Mouse (Mus musculus) MEL (cell line): Measurements from ENCODE around the gene Hoxd4. TPM values are rescaled to one million over a fixed set of nuclear protein-coding genes. Genes with fewer than 3 reads are reported as not detected.

Experiments used
- DNase-seq: peaks from one replicate; pipeline ENCODE4 v3.0.0; 2011; ENCODE audit warnings: low read depth, low spot score
- H3K27ac ChIP-seq: 2 replicates; pipeline ENCODE4 v1.5.1; 2012; ENCODE audit warnings: low read depth, mild to moderate bottlenecking, control low read depth, low read length, moderate library complexity; ENCODE audit not compliant: control insufficient read depth
- H3K27me3 ChIP-seq, 2 experiments: fragments of 150-350 bp in 1 of 2; sonication (generic) in 1 of 2; 2 replicates each; pipeline ENCODE4 v1.6.1; 2012; ENCODE audit warnings: low read length in 2 of 2, mild to moderate bottlenecking in 2 of 2, improper control_type of control experiment in 1 of 2, moderate library complexity in 1 of 2; ENCODE audit not compliant: insufficient read depth in 2 of 2, control insufficient read depth in 1 of 2
- H3K36me3 ChIP-seq, 2 experiments: 2 replicates each; pipeline ENCODE4 v1.6.1; 2012 to 2014; ENCODE audit warnings: low read length in 2 of 2, improper control_type of control experiment in 1 of 2, inconsistent platforms in 1 of 2, mild to moderate bottlenecking in 1 of 2; ENCODE audit not compliant: insufficient read depth in 2 of 2, control insufficient read depth in 1 of 2
- H3K4me1 ChIP-seq, 2 experiments: fragments of 150-350 bp in 1 of 2; sonication (generic) in 1 of 2; 2 replicates each; pipeline ENCODE4 v1.6.1; 2012; ENCODE audit warnings: low read length in 2 of 2, improper control_type of control experiment in 1 of 2, mild to moderate bottlenecking in 1 of 2; ENCODE audit not compliant: insufficient read depth in 2 of 2, control insufficient read depth in 1 of 2
- H3K4me3 ChIP-seq, 2 experiments: fragments of 150-350 bp in 1 of 2; sonication (generic) in 1 of 2; 2 replicates each; pipeline ENCODE4 v1.5.1; 2012; ENCODE audit warnings: low read depth in 2 of 2, low read length in 2 of 2, mild to moderate bottlenecking in 2 of 2, moderate library complexity in 2 of 2, control low read depth in 1 of 2, improper control_type of control experiment in 1 of 2; ENCODE audit not compliant: control insufficient read depth in 1 of 2, insufficient read depth in 1 of 2
- H3K79me2 ChIP-seq: 2 replicates; pipeline ENCODE4 v1.6.1; 2012; ENCODE audit warnings: mild to moderate bottlenecking, low read length, moderate library complexity; ENCODE audit not compliant: control insufficient read depth, poor library complexity, insufficient read depth
- H3K9ac ChIP-seq: 2 replicates; pipeline ENCODE4 v1.6.1; 2012; ENCODE audit warnings: low read depth, mild to moderate bottlenecking, control low read depth, low read length, moderate library complexity; ENCODE audit not compliant: control insufficient read depth, poor library complexity, severe bottlenecking
- H3K9me3 ChIP-seq: fragments of 150-350 bp; sonication (generic); replicated peaks from 2 replicates; pipeline ENCODE4 v1.6.1; 2012; ENCODE audit warnings: mild to moderate bottlenecking, low read length, improper control_type of control experiment, moderate library complexity; ENCODE audit not compliant: insufficient read depth
- BHLHE40 ChIP-seq: IDR thresholded peaks from 2 replicates; pipeline ENCODE4 v1.6.1; 2012; ENCODE audit warnings: low read depth, mild to moderate bottlenecking, inconsistent platforms, low read length, improper control_type of control experiment, borderline replicate concordance
- CHD2 ChIP-seq: IDR thresholded peaks from 2 replicates; pipeline ENCODE4 v1.6.1; 2011; ENCODE audit warnings: low read length, improper control_type of control experiment
- ELF1 ChIP-seq: IDR thresholded peaks from 2 replicates; pipeline ENCODE4 v1.6.1; 2014; ENCODE audit warnings: low read depth, mild to moderate bottlenecking, inconsistent platforms, low read length, improper control_type of control experiment, moderate library complexity
- EP300 ChIP-seq, 2 experiments: IDR thresholded peaks; 2 replicates each; pipeline ENCODE4 v1.6.1; 2011; ENCODE audit warnings: improper control_type of control experiment in 2 of 2, low read length in 2 of 2, low read depth in 1 of 2, mild to moderate bottlenecking in 1 of 2
- ETS1 ChIP-seq: IDR thresholded peaks from 2 replicates; pipeline ENCODE4 v1.6.1; 2012; ENCODE audit warnings: low read depth, mild to moderate bottlenecking, inconsistent platforms, low read length, improper control_type of control experiment, moderate library complexity
- GABPA ChIP-seq: IDR thresholded peaks from 2 replicates; pipeline ENCODE4 v1.6.1; 2012; ENCODE audit warnings: low read depth, mild to moderate bottlenecking, inconsistent platforms, low read length, improper control_type of control experiment, moderate library complexity
- HCFC1 ChIP-seq: IDR thresholded peaks from 2 replicates; pipeline ENCODE4 v1.6.1; 2012; ENCODE audit warnings: low read depth, mild to moderate bottlenecking, inconsistent platforms, low read length, improper control_type of control experiment, moderate library complexity
- JUND ChIP-seq: IDR thresholded peaks from 2 replicates; pipeline ENCODE4 v1.6.1; 2011; ENCODE audit warnings: low read depth, mild to moderate bottlenecking, improper control_type of control experiment, low read length
- KAT2A ChIP-seq: conservative IDR thresholded peaks from 2 replicates; pipeline ENCODE4 v1.6.1; 2012; ENCODE audit warnings: low read depth, low read length, improper control_type of control experiment, inconsistent platforms
- MAX ChIP-seq: IDR thresholded peaks from 2 replicates; pipeline ENCODE4 v1.6.1; 2011; ENCODE audit warnings: low read length, improper control_type of control experiment
- MAZ ChIP-seq: IDR thresholded peaks from 2 replicates; pipeline ENCODE4 v1.6.1; 2012; ENCODE audit warnings: low read depth, mild to moderate bottlenecking, inconsistent platforms, low read length, improper control_type of control experiment
- MXI1 ChIP-seq: IDR thresholded peaks from 2 replicates; pipeline ENCODE4 v1.6.1; 2011; ENCODE audit warnings: mild to moderate bottlenecking, low read depth, low read length, improper control_type of control experiment
- MYC ChIP-seq: IDR thresholded peaks from 2 replicates; pipeline ENCODE4 v1.6.1; 2011; ENCODE audit warnings: low read depth, mild to moderate bottlenecking, low read length, improper control_type of control experiment, moderate library complexity
- NELFE ChIP-seq: IDR thresholded peaks from 2 replicates; pipeline ENCODE4 v1.6.1; 2011; ENCODE audit warnings: low read depth, low read length, improper control_type of control experiment
- POLR2A ChIP-seq, 2 experiments: IDR thresholded peaks; 2 replicates each; pipeline ENCODE4 v1.6.1; 2011 to 2012; ENCODE audit warnings: low read length in 2 of 2, mild to moderate bottlenecking in 2 of 2, control low read depth in 1 of 2, improper control_type of control experiment in 1 of 2, low read depth in 1 of 2, moderate library complexity in 1 of 2; ENCODE audit not compliant: control insufficient read depth in 1 of 2, insufficient read depth in 1 of 2, poor library complexity in 1 of 2
- POLR2AphosphoS2 ChIP-seq: IDR thresholded peaks from 2 replicates; pipeline ENCODE4 v1.6.1; 2011; ENCODE audit warnings: low read length, improper control_type of control experiment
- POLR2AphosphoS5 ChIP-seq: IDR thresholded peaks from 2 replicates; pipeline ENCODE4 v1.6.1; 2012; ENCODE audit warnings: low read depth, borderline replicate concordance, mild to moderate bottlenecking, inconsistent platforms, low read length, moderate library complexity, mixed read lengths
- RAD21 ChIP-seq: IDR thresholded peaks from 2 replicates; pipeline ENCODE4 v1.6.1; 2011; ENCODE audit warnings: mild to moderate bottlenecking, low read depth, low read length, improper control_type of control experiment
- SMC3 ChIP-seq: IDR thresholded peaks from 2 replicates; pipeline ENCODE4 v1.6.1; 2011; ENCODE audit warnings: low read depth, low read length, improper control_type of control experiment
- TAL1 ChIP-seq: IDR thresholded peaks from 2 replicates; pipeline ENCODE4 v1.6.1; 2012; ENCODE audit warnings: mild to moderate bottlenecking, inconsistent platforms, low read length, moderate library complexity, mixed read lengths
- TBP ChIP-seq: IDR thresholded peaks from 2 replicates; pipeline ENCODE4 v1.8.0; 2011; ENCODE audit warnings: low read depth, low read length, improper control_type of control experiment
- UBTF ChIP-seq: IDR thresholded peaks from 2 replicates; pipeline ENCODE4 v1.6.1; 2012; ENCODE audit warnings: low read depth, mild to moderate bottlenecking, inconsistent platforms, low read length, improper control_type of control experiment, moderate library complexity, borderline replicate concordance; ENCODE audit not compliant: insufficient read depth
- USF1 ChIP-seq: IDR thresholded peaks from 2 replicates; pipeline ENCODE4 v1.6.1; 2014; ENCODE audit warnings: low read depth, mild to moderate bottlenecking, inconsistent platforms, low read length, improper control_type of control experiment, moderate library complexity
- ZC3H11A ChIP-seq: IDR thresholded peaks from 2 replicates; pipeline ENCODE4 v1.6.1; 2012; ENCODE audit warnings: low read depth, mild to moderate bottlenecking, inconsistent platforms, low read length, improper control_type of control experiment
- ZKSCAN1 ChIP-seq: IDR thresholded peaks from 2 replicates; pipeline ENCODE4 v1.6.1; 2012; ENCODE audit warnings: low read depth, mild to moderate bottlenecking, inconsistent platforms, low read length, improper control_type of control experiment, moderate library complexity
- ZMIZ1 ChIP-seq: IDR thresholded peaks from 2 replicates; pipeline ENCODE4 v1.6.1; 2012; ENCODE audit warnings: low read depth, mild to moderate bottlenecking, inconsistent platforms, low read length, improper control_type of control experiment, moderate library complexity
- polyA plus RNA-seq, 2 experiments: library from polyadenylated mRNA; stranded (reverse) in 1 of 2; unstranded in 1 of 2; fragments of >175 nt in 1 of 2; fragments of >200 nt in 1 of 2; gene quantifications; 2 replicates each; pipeline versions ENCODE4 v1.2.1 to v1.2.4; 2012; ENCODE audit warnings: low replicate concordance in 2 of 2, low read depth in 1 of 2; ENCODE audit not compliant: insufficient read length in 2 of 2, insufficient read depth in 1 of 2, missing spikeins in 1 of 2
- total RNA-seq: library from RNA; depleted of rRNA; stranded (reverse); fragments of 300-350 nt; gene quantifications from 2 replicates; pipeline ENCODE4 v1.2.3, GENCODE M21; 2012

Hoxd4 gene
- total and polyA plus RNA-seq, 3 experiments: not detected

DNA sequence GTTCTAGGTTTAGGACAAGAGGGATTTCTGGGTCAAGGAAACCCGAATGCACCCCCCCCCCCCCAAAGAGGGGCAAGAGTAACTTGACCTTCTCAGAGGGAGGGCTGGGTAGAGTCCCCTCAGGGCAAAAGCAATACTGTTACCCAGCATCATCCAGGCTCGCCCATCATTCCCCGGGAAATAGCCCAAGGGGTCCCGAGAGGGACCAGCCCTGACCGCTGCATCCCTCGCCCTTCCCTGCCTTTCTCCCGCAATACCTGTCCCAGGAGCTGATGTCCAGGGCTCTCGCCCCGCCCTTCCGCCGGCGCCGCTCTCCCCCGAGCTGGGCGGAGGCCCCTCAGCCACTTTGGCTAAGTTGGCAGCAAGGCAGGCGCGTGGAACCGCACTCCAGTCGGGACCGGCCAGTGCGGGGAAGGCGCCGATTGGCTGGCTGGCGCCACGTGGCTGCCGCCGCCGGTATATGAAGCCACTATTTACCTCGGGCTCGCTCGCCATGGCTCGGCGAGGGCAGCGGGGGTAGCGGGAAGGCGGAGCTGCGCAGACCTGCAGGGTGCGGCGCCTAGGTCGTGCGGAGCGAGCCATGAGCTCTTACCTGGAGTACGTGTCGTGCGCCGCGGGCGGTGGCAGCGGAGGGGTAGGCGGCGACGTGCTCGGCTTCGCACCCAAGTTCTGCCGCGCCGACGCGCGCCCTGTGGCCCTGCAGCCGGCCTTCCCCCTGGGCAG lies 51.0 kb downstream of the Hoxd4 start, which contains the start of gene Hoxd1:
Gene Hoxd1 (plus strand): TSS at position 459 of the 723 bp plus-strand sequence.
- H3K4me1 ChIP-seq: no peaks in the 10 kb centered on the region
- DNase-seq: no peak
- H3K27ac ChIP-seq: no peak within 1 kb of the TSS
- TF ChIP-seq MYC: no peak
- TF ChIP-seq TBP: no peak
- TF ChIP-seq SMC3: no peak
- no peak for TF ChIP-seq POLR2A (IDR thresholded peaks at IDR 0.05; ENCODE audit: control insufficient read depth in 1 of 2, insufficient read depth in 1 of 2, low read depth in 1 of 2, low read length in 2 of 2, poor library complexity in 1 of 2)
- no peak for TF ChIP-seq EP300 (IDR thresholded peaks at IDR 0.05; ENCODE audit: low read depth in 1 of 2, low read length in 2 of 2)
- TF ChIP-seq CHD2: no peak
- TF ChIP-seq GABPA: no peak
- no peak for TF ChIP-seq POLR2AphosphoS2
- TF ChIP-seq ZKSCAN1: no peak
- TF ChIP-seq MAZ: no peak
- TF ChIP-seq NELFE: no peak
- TF ChIP-seq ELF1: no peak
- no peak for TF ChIP-seq BHLHE40
- no peak for TF ChIP-seq USF1
- TF ChIP-seq RAD21: no peak
- TF ChIP-seq KAT2A: no peak
- H3K27me3 ChIP-seq: peaks cover 0 to 2% of the 10 kb centered on the region in 2 experiments; a peak in 3 of 4 replicates
- H3K9ac ChIP-seq: no peak within 1 kb of the TSS
- no peaks in the 10 kb centered on the region for H3K36me3 ChIP-seq
- no peak within 1 kb of the TSS for H3K4me3 ChIP-seq
- H3K9me3 ChIP-seq: no peaks in the 10 kb centered on the region
- no peaks in the 10 kb centered on the region for H3K79me2 ChIP-seq

DNA sequence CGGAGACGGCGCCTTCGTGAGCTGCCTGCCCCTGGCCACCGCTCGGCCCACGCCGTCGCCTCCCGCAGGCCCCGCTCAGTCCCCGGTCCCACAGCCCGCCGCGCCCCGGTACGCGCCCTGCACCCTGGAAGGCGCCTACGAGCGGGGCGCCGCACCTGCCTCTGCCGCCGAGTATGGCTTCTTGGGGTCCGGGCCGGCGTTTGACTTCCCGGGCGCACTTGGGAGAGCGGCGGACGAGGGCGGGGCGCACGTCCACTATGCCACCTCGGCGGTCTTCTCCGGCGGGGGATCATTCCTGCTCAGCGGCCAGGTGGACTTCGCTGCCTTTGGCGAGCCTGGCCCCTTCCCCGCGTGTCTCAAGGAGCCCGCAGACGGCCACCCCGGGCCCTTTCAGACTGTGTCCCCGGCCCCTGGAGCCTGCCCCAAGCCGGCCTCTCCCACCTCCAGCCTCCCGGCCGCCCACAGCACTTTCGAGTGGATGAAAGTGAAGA lies 51.6 kb downstream of the Hoxd4 start:
- H3K4me3 ChIP-seq: no peak overlapping the region
- H3K36me3 ChIP-seq: no peaks in the 10 kb centered on the region
- TF ChIP-seq POLR2AphosphoS5 (no peak), SMC3 (no peak), UBTF (no peak), ZC3H11A (no peak), TAL1 (no peak), MXI1 (no peak), ZMIZ1 (no peak), MAZ (no peak), HCFC1 (no peak), GABPA (no peak), BHLHE40 (no peak), MAX (no peak), ETS1 (no peak), JUND (no peak), ELF1 (no peak), NELFE (no peak)
- TF ChIP-seq, all 39 proteins: peak for 0
- H3K27ac ChIP-seq: no peak overlapping the region
- H3K9me3 ChIP-seq: no peaks in the 10 kb centered on the region
- DNase-seq: no peak
- no peak overlapping the region for H3K9ac ChIP-seq
- peaks cover 0 to 3% of the 10 kb centered on the region in 2 experiments; a peak in 3 of 4 replicates for H3K27me3 ChIP-seq
- H3K4me1 ChIP-seq: no peaks in the 10 kb centered on the region
- H3K79me2 ChIP-seq: no peaks in the 10 kb centered on the region
